Mouse (Mus musculus): ENCODE data around the gene Msi2.

DNA sequence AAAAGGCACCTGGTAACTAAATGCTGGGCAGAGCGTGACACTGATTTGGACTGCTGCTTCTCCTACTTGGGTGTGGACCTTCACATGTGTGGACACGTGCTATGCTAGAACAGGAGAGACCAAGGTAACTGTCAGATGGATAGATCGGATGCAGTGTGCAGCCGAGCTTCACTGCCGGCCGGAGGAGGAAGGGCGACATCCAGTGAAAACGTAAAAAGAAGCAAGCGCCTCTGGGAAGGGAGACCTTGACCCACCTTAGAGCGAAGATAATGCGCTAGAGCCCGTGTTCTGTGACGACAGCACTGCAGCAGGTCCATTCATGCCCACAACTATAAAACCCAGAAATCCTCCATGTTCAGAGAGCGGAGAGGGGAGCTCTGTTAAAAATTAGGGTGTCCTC, 50.0 kb downstream of the Msi2 start:
- no peak for TF ChIP-seq CTCF (IDR thresholded peaks at IDR 0.05; ENCODE audit: low read depth, low read length)
- no peak for TF ChIP-seq POLR2A (IDR thresholded peaks at IDR 0.05; ENCODE audit: extremely low read depth, insufficient read depth, low read length)
